Mouse (Mus musculus): ENCODE results near the gene Katnb1. TPM values are rescaled to one million over a fixed set of nuclear protein-coding genes. Genes with fewer than 3 reads are reported as not detected.

The Katnb1 gene
- polyA plus RNA-seq, 1 experiment from 2014 or later = 17.8 TPM

GRCm38 (mm10) chr8:95093574-95093973 lies 12.6 kb downstream of the Katnb1 start:
- no peak overlapping the region for H3K27ac ChIP-seq
- peaks cover 9% of the 10 kb centered on the region for H3K4me1 ChIP-seq
- H3K36me3 ChIP-seq = peaks cover 93% of the 10 kb centered on the region
- 78% methylated on average over 4 of the region's 4 CpGs for WGBS (ENCODE audit: insufficient replicate concordance)
- no peak for ATAC-seq
- no peak overlapping the region for H3K4me3 ChIP-seq
- no peak overlapping the region for H3K4me2 ChIP-seq
- no peaks in the 10 kb centered on the region for H3K9me3 ChIP-seq (replicated peaks)
- H3K9ac ChIP-seq = no peak overlapping the region
- no peaks in the 10 kb centered on the region for H3K27me3 ChIP-seq (replicated peaks)

- no peak overlapping the region for H3K27ac ChIP-seq
- H3K4me1 ChIP-seq = no peaks in the 10 kb centered on the region
- H3K9me3 ChIP-seq (replicated peaks) = no peaks in the 10 kb centered on the region
- no peak overlapping the region for H3K4me2 ChIP-seq
- no peak overlapping the region for H3K9ac ChIP-seq
- WGBS (ENCODE audit: insufficient replicate concordance) = 31% methylated on average over 5 of the region's 5 CpGs
- ATAC-seq = no peak
- peaks cover 78% of the 10 kb centered on the region for H3K36me3 ChIP-seq
- H3K4me3 ChIP-seq = no peak overlapping the region
- H3K27me3 ChIP-seq (replicated peaks) = no peaks in the 10 kb centered on the region
Observed at GRCm38 (mm10) chr8:95099009-95099408, 18.0 kb downstream of the Katnb1 start.

DNA sequence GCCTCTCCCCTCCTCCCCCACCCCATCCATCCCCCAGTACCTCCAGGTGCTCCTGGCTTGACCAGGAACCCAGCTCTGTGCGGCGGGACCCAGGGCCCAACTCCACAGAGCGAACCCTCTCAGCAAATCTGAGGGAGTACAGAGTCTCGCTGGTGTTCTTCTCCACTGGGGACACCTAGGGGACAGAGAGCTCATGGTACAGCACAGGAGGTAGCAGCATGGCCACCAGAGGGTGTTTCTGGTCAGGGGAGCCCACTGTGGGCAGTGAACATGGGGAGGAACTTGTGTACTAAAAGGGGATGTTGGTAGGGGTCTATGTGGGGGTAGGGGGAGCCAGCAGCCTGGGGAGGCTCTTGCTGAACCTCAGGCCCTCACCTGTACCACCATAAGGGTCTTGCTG lies 21.0 kb downstream of the Katnb1 start:
- Histone ChIP-seq H3K27ac (no peak overlapping the region), H3K27me3 (replicated peaks) (no peaks in the 10 kb centered on the region), H3K4me3 (no peak overlapping the region), H3K4me2 (no peak overlapping the region), H3K9me3 (replicated peaks) (no peaks in the 10 kb centered on the region), H3K36me3 (peaks cover 58% of the 10 kb centered on the region), H3K4me1 (no peaks in the 10 kb centered on the region), H3K9ac (no peak overlapping the region)
- 75% methylated on average over 4 of the region's 4 CpGs for WGBS (ENCODE audit: insufficient replicate concordance)
- no peak for ATAC-seq

GRCm38 (mm10) chr8:95107306-95107705 lies 26.3 kb downstream of the Katnb1 start:
- Histone ChIP-seq H3K4me2 (no peak overlapping the region), H3K9ac (no peak overlapping the region), H3K27me3 (replicated peaks) (0 out of 2 replicates have a peak, but pooled peaks cover 4% of the 10 kb centered on the region), H3K36me3 (peaks cover 17% of the 10 kb centered on the region), H3K9me3 (replicated peaks) (no peaks in the 10 kb centered on the region), H3K4me1 (no peaks in the 10 kb centered on the region), H3K4me3 (no peak overlapping the region), H3K27ac (no peak overlapping the region)
- no peak for ATAC-seq
- 71% methylated on average over 13 of the region's 13 CpGs for WGBS (ENCODE audit: insufficient replicate concordance)

GRCm38 (mm10) chr8:95112594-95112993 lies 31.6 kb downstream of the Katnb1 start:
- Histone ChIP-seq H3K4me2 (no peak overlapping the region), H3K27ac (no peak overlapping the region), H3K27me3 (replicated peaks) (0 out of 2 replicates have a peak, but pooled peaks cover 4% of the 10 kb centered on the region), H3K4me3 (no peak overlapping the region), H3K9ac (no peak overlapping the region), H3K9me3 (replicated peaks) (no peaks in the 10 kb centered on the region), H3K4me1 (no peaks in the 10 kb centered on the region), H3K36me3 (peaks cover 4% of the 10 kb centered on the region; the same call in 1 of the 2 replicates)
- no peak for ATAC-seq
- WGBS (ENCODE audit: insufficient replicate concordance) = 66% methylated on average over 3 of the region's 3 CpGs

DNA sequence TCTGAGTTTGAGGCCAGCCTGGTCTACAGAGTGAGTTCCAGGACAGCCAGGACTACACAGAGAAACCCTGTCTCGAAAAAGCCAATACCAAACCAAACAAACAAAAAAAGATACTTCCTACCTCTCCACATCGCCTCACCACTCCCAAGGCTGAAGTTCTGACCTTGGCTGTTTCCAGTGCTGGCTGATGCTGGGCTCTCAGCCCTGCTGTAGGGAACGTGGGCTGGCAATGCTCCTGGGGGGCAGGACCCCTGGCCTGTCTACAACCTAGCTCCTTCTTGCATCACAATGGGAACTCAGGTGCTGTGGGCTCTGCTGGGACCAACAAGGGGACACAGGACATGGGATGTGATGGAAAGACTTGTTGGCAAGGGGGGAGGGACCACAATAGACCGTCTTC lies 32.1 kb downstream of the Katnb1 start:
- WGBS (ENCODE audit: insufficient replicate concordance) = 36% methylated on average over 4 of the region's 4 CpGs
- no peaks in the 10 kb centered on the region for H3K4me1 ChIP-seq
- no peak overlapping the region for H3K9ac ChIP-seq
- 0 out of 2 replicates have a peak, but pooled peaks cover 4% of the 10 kb centered on the region for H3K27me3 ChIP-seq (replicated peaks)
- H3K4me2 ChIP-seq = no peak overlapping the region
- H3K27ac ChIP-seq = no peak overlapping the region
- ATAC-seq = no peak
- peaks cover 4% of the 10 kb centered on the region; the same call in 1 of the 2 replicates for H3K36me3 ChIP-seq
- no peaks in the 10 kb centered on the region for H3K9me3 ChIP-seq (replicated peaks)
- H3K4me3 ChIP-seq = no peak overlapping the region

DNA sequence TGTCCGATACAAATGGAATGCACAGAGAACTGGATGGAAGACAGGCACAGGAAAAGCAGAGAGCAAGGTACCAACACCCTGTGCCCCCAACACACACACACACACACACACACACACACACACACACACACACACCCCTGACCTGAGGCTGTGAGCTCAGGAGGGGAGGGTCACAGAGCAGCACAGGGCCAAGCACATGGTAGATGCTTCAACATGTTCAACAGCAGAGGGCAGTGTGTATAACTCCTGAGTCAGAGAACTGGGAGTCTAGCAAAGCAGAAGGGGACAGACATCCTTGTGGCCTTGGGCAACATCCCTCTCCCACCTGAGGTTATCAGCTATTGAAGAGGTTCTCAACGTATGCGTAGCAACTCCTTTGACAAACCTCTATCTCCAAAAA lies 32.8 kb downstream of the Katnb1 start:
- ATAC-seq = 0 out of 2 replicates have a peak, but pooled peaks have one; percentile 15
- Histone ChIP-seq H3K27ac (no peak overlapping the region), H3K4me3 (no peak overlapping the region)

DNA sequence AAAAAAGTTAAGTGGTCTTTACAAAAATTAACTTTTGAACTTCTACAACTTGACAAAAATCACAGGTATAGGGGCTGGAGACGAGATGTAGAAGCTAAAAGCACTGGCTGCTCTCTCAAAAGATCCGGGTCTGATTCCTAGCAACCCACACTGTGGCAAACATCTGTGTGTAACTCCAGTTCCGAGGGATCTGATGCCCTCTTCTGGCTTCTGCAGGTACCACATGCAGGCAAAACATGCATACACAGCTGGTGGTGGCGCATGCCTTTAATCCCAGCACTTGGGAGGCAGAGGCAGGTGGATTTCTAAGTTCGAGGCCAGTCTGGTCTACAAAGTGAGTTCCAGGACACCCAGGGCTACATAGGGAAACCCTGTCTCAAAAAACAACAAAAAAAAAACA lies 42.5 kb downstream of the Katnb1 start:
- 69% methylated on average over 5 of the region's 5 CpGs for WGBS (ENCODE audit: insufficient replicate concordance)
- ATAC-seq = no peak
- Histone ChIP-seq H3K4me2 (no peak overlapping the region), H3K9me3 (replicated peaks) (no peaks in the 10 kb centered on the region), H3K36me3 (peaks cover 18% of the 10 kb centered on the region; the same call in 1 of the 2 replicates), H3K27ac (no peak overlapping the region), H3K27me3 (replicated peaks) (no peaks in the 10 kb centered on the region), H3K4me3 (no peak overlapping the region), H3K9ac (no peak overlapping the region), H3K4me1 (no peaks in the 10 kb centered on the region)

More for the DNA sequence above, 32.8 kb downstream of the Katnb1 start:
- peaks cover 4% of the 10 kb centered on the region; the same call in 1 of the 2 replicates for H3K36me3 ChIP-seq
- no peaks in the 10 kb centered on the region for H3K9me3 ChIP-seq (replicated peaks)
- 0 out of 2 replicates have a peak, but pooled peaks cover 4% of the 10 kb centered on the region for H3K27me3 ChIP-seq (replicated peaks)
- no peak overlapping the region for H3K9ac ChIP-seq
- no peak overlapping the region for H3K4me2 ChIP-seq
- H3K4me1 ChIP-seq = no peaks in the 10 kb centered on the region
- WGBS (ENCODE audit: insufficient replicate concordance) = 54% methylated on average over 3 of the region's 3 CpGs

- WGBS (ENCODE audit: insufficient replicate concordance) = 77% methylated on average over 11 of the region's 11 CpGs
- ATAC-seq = no peak
- H3K27ac ChIP-seq = no peak overlapping the region
- no peak overlapping the region for H3K9ac ChIP-seq
- H3K4me2 ChIP-seq = no peak overlapping the region
- no peak overlapping the region for H3K4me3 ChIP-seq
- H3K27me3 ChIP-seq (replicated peaks) = no peaks in the 10 kb centered on the region
- H3K9me3 ChIP-seq (replicated peaks) = no peaks in the 10 kb centered on the region
- H3K4me1 ChIP-seq = 0 out of 2 replicates have a peak, but pooled peaks cover 1% of the 10 kb centered on the region
- peaks cover 18% of the 10 kb centered on the region; the same call in 1 of the 2 replicates for H3K36me3 ChIP-seq
Observed at GRCm38 (mm10) chr8:95126497-95126896, 45.5 kb downstream of the Katnb1 start.

DNA sequence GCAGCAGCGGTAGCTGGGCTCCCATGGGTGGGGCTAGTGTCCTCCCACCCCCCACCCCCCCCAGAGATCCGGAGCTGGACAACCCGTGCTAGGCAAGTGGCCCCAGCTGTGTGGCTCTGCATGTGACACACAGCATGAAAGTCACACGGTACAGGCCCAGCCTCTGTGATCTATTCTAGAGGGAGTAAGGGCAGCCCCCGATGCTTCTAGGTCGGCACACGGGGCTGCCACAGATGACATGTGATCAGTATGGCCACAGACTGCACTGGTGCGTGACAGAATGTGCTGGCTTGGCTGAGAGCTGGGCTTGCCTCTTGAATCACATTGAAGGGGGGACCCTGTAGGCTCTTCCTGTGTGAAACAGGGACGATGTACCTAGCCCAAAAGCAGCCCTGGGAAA lies 46.7 kb downstream of the Katnb1 start:
- H3K4me1 ChIP-seq = 0 out of 2 replicates have a peak, but pooled peaks cover 5% of the 10 kb centered on the region
- no peaks in the 10 kb centered on the region for H3K9me3 ChIP-seq (replicated peaks)
- no peak overlapping the region for H3K27ac ChIP-seq
- H3K4me2 ChIP-seq = no peak overlapping the region
- no peak overlapping the region for H3K4me3 ChIP-seq
- ATAC-seq = no peak
- WGBS (ENCODE audit: insufficient replicate concordance) = 61% methylated on average over 9 of the region's 9 CpGs
- H3K9ac ChIP-seq = no peak overlapping the region
- H3K27me3 ChIP-seq (replicated peaks) = no peaks in the 10 kb centered on the region
- peaks cover 18% of the 10 kb centered on the region; the same call in 1 of the 2 replicates for H3K36me3 ChIP-seq

DNA sequence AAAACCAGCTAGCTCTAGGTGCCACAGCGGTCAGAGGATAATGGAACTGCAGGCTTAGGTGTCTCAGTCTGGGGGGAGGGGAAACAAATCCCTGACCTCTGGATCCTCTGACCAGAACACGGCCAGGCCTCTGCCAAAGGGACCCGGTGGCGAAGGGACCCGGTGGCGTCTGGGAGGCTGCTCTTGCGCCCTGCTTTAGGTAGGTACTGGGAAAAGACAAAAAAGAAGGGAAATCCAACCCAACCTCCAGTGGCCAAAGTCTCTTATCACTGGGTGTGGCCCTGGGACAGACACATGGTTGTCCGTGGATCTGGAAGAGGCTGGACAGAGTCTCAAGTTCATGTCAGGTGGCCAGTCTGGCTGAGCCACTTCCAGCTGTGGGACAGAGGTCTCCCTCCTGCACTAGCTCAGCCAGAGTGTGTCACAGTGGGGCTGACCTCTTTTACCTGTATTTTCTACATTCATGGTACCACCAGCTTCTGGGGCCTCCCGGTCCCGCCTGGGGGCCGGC lies 47.8 kb downstream of the Katnb1 start:
- 0 out of 2 replicates have a peak, but pooled peaks cover 5% of the 10 kb centered on the region for H3K4me1 ChIP-seq
- H3K27ac ChIP-seq = no peak overlapping the region
- no peaks in the 10 kb centered on the region for H3K27me3 ChIP-seq (replicated peaks)
- no peak overlapping the region for H3K4me3 ChIP-seq
- 81% methylated on average over 11 of the region's 11 CpGs for WGBS (ENCODE audit: insufficient replicate concordance)
- ATAC-seq = no peak
- peaks cover 17% of the 10 kb centered on the region; the same call in 1 of the 2 replicates for H3K36me3 ChIP-seq
- H3K4me2 ChIP-seq = no peak overlapping the region
- H3K9me3 ChIP-seq (replicated peaks) = no peaks in the 10 kb centered on the region
- H3K9ac ChIP-seq = no peak overlapping the region

DNA sequence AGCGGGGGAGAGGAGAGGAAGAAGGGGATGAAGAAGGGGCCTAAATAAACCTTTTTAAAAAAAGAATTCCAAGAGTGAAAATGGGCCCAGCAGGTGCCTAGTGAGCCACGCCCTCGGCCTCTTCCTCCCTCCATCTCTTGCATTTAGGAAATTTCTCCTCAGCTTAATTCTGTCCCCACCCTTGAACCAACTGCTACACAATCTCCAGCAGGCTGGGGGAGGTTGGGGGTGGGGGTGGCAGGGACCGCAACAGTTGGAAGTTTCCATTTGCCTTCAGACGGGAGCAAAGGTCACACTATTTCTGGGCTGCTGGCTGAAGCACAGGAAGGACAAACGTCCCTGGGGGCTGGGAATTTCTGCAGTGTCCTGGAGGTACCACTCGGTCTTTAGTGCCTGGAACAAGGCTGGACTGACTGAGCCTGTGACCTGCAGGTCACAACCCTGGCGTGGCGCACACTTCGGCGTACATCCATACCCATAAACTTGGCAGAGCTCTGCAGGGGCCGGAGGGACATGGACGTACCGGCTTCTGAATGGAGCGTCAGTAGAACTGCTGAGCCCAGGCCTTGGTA lies 50.1 kb downstream of the Katnb1 start:
- Histone ChIP-seq H3K27ac (peak overlapping the region; percentile 17; the same call in 1 of the 2 replicates), H3K9me3 (replicated peaks) (no peaks in the 10 kb centered on the region)

More for the DNA sequence above, 50.1 kb downstream of the Katnb1 start:
- ATAC-seq = peak; percentile 66
- H3K27me3 ChIP-seq (replicated peaks) = no peaks in the 10 kb centered on the region
- no peak overlapping the region for H3K4me3 ChIP-seq
- 61% methylated on average over 15 of the region's 15 CpGs for WGBS (ENCODE audit: insufficient replicate concordance)
- H3K4me1 ChIP-seq = 0 out of 2 replicates have a peak, but pooled peaks cover 5% of the 10 kb centered on the region
- no peak overlapping the region for H3K9ac ChIP-seq
- H3K36me3 ChIP-seq = peaks cover 16% of the 10 kb centered on the region; the same call in 1 of the 2 replicates
- H3K4me2 ChIP-seq = peak overlapping the region; percentile 9; the same call in 1 of the 2 replicates
